Mouse (Mus musculus): ENCODE measurements around the gene Lnx2. TPM values are rescaled to one million over a fixed set of nuclear protein-coding genes. Genes with fewer than 3 reads are reported as not detected.

The Lnx2 gene
- total and polyA plus RNA-seq, 2 experiments = 11.0 to 19.7 TPM

GRCm38 (mm10) chr5:147020579-147020978 is 55.8 kb downstream of the Lnx2 start:
- 93% methylated on average over 11 of the region's 11 CpGs for WGBS
- Histone ChIP-seq H3K4me3 (ENCODE audit: insufficient read depth, low read depth, low read length) (no peak overlapping the region), H3K79me2 (ENCODE audit: control insufficient read depth, insufficient read depth, low read length) (no peaks in the 10 kb centered on the region), H3K27ac (replicated peaks; ENCODE audit: insufficient read depth, low read depth, low read length) (no peak overlapping the region), H3K4me1 (ENCODE audit: control insufficient read depth, insufficient read depth, low read length) (peaks cover 8% of the 10 kb centered on the region), H3K27me3 (ENCODE audit: control insufficient read depth, insufficient read depth, low read length) (no peaks in the 10 kb centered on the region), H3K9ac (ENCODE audit: low read depth, low read length) (no peak overlapping the region), H3K36me3 (ENCODE audit: control insufficient read depth, insufficient read depth, low read length) (peaks cover 20% of the 10 kb centered on the region)
- DNase-seq (ENCODE audit: extremely low read depth, low read depth, low spot score) = no peak
- TF ChIP-seq POLR2A (IDR thresholded peaks at IDR 0.05; ENCODE audit: extremely low read depth, insufficient read depth, low read length) (no peak), CTCF (IDR thresholded peaks at IDR 0.05; ENCODE audit: low read depth, low read length) (no peak)

GRCm38 (mm10) chr5:147018761-147019160 is 57.6 kb downstream of the Lnx2 start:
- Histone ChIP-seq H3K27me3 (ENCODE audit: control insufficient read depth, insufficient read depth, low read length) (no peaks in the 10 kb centered on the region), H3K4me3 (ENCODE audit: insufficient read depth, low read depth, low read length) (no peak overlapping the region), H3K36me3 (ENCODE audit: control insufficient read depth, insufficient read depth, low read length) (peaks cover 12% of the 10 kb centered on the region), H3K4me1 (ENCODE audit: control insufficient read depth, insufficient read depth, low read length) (peaks cover 8% of the 10 kb centered on the region), H3K27ac (replicated peaks; ENCODE audit: insufficient read depth, low read depth, low read length) (peak overlapping the region; percentile 51; the same call in 1 of the 2 replicates), H3K9ac (ENCODE audit: low read depth, low read length) (no peak overlapping the region), H3K79me2 (ENCODE audit: control insufficient read depth, insufficient read depth, low read length) (no peaks in the 10 kb centered on the region)
- TF ChIP-seq CTCF (IDR thresholded peaks at IDR 0.05; ENCODE audit: low read depth, low read length) (no peak), POLR2A (IDR thresholded peaks at IDR 0.05; ENCODE audit: extremely low read depth, insufficient read depth, low read length) (no peak)
- peak; percentile 50 for DNase-seq (ENCODE audit: extremely low read depth, low read depth, low spot score)
- 60% methylated on average over 11 of the region's 11 CpGs for WGBS

GRCm38 (mm10) chr5:147017526-147017925 is 58.9 kb downstream of the Lnx2 start:
- no peak for TF ChIP-seq CTCF (IDR thresholded peaks at IDR 0.05; ENCODE audit: low read depth, low read length)
- TF ChIP-seq POLR2A (IDR thresholded peaks at IDR 0.05; ENCODE audit: extremely low read depth, insufficient read depth, low read length) = no peak
- DNase-seq (ENCODE audit: extremely low read depth, low read depth, low spot score) = peak; percentile 97
- H3K9ac ChIP-seq (ENCODE audit: low read depth, low read length) = peak overlapping the region; percentile 58
- peaks cover 8% of the 10 kb centered on the region for H3K4me1 ChIP-seq (ENCODE audit: control insufficient read depth, insufficient read depth, low read length)
- no peaks in the 10 kb centered on the region for H3K27me3 ChIP-seq (ENCODE audit: control insufficient read depth, insufficient read depth, low read length)
- H3K79me2 ChIP-seq (ENCODE audit: control insufficient read depth, insufficient read depth, low read length) = no peaks in the 10 kb centered on the region
- 22% methylated on average over 11 of the region's 11 CpGs for WGBS
- H3K27ac ChIP-seq (replicated peaks; ENCODE audit: insufficient read depth, low read depth, low read length) = peak overlapping the region; percentile 93
- H3K4me3 ChIP-seq (ENCODE audit: insufficient read depth, low read depth, low read length) = no peak overlapping the region; the same call in 1 of the 2 replicates
- H3K36me3 ChIP-seq (ENCODE audit: control insufficient read depth, insufficient read depth, low read length) = peaks cover 7% of the 10 kb centered on the region; the same call in 1 of the 2 replicates

DNA sequence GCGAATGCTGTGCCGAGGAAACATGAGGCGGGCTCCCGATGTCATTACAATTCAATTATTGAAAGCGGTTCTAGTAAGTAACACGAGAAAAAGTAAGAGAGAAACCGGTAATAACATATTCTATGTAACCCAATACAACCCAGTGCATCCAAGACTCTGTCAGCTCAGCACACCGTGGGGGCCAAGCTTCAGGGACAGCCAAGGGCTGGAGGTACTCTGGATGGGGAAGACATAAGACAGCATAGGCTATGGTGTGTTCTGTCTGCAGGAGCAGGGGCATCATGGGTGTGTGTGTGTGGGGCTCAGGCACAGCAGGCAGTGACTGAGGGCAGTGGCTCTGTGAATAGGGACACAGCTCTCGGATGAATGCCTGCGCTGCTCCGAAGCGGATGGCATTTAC is 59.8 kb downstream of the Lnx2 start:
- 74% methylated on average over 12 of the region's 12 CpGs for WGBS
- Histone ChIP-seq H3K9ac (ENCODE audit: low read depth, low read length) (peak overlapping the region; percentile 54; the same call in 1 of the 2 replicates), H3K36me3 (ENCODE audit: control insufficient read depth, insufficient read depth, low read length) (peaks cover 7% of the 10 kb centered on the region; the same call in 1 of the 2 replicates), H3K27ac (replicated peaks; ENCODE audit: insufficient read depth, low read depth, low read length) (no peak overlapping the region; the same call in 1 of the 2 replicates), H3K4me1 (ENCODE audit: control insufficient read depth, insufficient read depth, low read length) (peaks cover 8% of the 10 kb centered on the region), H3K4me3 (ENCODE audit: insufficient read depth, low read depth, low read length) (no peak overlapping the region), H3K79me2 (ENCODE audit: control insufficient read depth, insufficient read depth, low read length) (no peaks in the 10 kb centered on the region), H3K27me3 (ENCODE audit: control insufficient read depth, insufficient read depth, low read length) (no peaks in the 10 kb centered on the region)
- no peak for DNase-seq (ENCODE audit: extremely low read depth, low read depth, low spot score)
- TF ChIP-seq POLR2A (IDR thresholded peaks at IDR 0.05; ENCODE audit: extremely low read depth, insufficient read depth, low read length) = no peak
- TF ChIP-seq CTCF (IDR thresholded peaks at IDR 0.05; ENCODE audit: low read depth, low read length) = no peak

DNA sequence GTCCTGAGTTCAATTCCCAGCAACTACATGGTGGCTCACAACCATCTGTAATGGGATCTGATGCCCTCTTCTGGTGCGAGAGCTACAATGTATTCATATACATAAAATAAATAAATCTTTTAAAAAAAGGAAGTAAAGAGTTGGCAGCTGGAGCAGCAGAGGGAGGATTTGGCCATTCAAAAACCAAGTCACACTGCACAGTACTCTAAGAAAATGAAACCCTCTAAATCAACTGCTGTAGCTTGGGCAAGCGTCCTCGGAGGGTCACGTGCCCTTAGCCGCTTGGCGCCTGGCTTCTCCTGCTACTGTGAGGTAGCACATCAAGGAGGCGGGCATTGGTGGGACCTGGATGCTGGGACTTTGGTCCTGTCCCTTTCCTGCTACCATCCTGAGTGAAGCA is 61.2 kb downstream of the Lnx2 start:
- Histone ChIP-seq H3K9ac (ENCODE audit: low read depth, low read length) (no peak overlapping the region), H3K79me2 (ENCODE audit: control insufficient read depth, insufficient read depth, low read length) (no peaks in the 10 kb centered on the region), H3K27me3 (ENCODE audit: control insufficient read depth, insufficient read depth, low read length) (no peaks in the 10 kb centered on the region), H3K4me3 (ENCODE audit: insufficient read depth, low read depth, low read length) (no peak overlapping the region), H3K27ac (replicated peaks; ENCODE audit: insufficient read depth, low read depth, low read length) (no peak overlapping the region), H3K36me3 (ENCODE audit: control insufficient read depth, insufficient read depth, low read length) (peaks cover 7% of the 10 kb centered on the region; the same call in 1 of the 2 replicates), H3K4me1 (ENCODE audit: control insufficient read depth, insufficient read depth, low read length) (peaks cover 8% of the 10 kb centered on the region)
- no peak for TF ChIP-seq POLR2A (IDR thresholded peaks at IDR 0.05; ENCODE audit: extremely low read depth, insufficient read depth, low read length)
- no peak for TF ChIP-seq CTCF (IDR thresholded peaks at IDR 0.05; ENCODE audit: low read depth, low read length)
- DNase-seq (ENCODE audit: extremely low read depth, low read depth, low spot score) = no peak
- WGBS = 88% methylated on average over 7 of the region's 7 CpGs

DNA sequence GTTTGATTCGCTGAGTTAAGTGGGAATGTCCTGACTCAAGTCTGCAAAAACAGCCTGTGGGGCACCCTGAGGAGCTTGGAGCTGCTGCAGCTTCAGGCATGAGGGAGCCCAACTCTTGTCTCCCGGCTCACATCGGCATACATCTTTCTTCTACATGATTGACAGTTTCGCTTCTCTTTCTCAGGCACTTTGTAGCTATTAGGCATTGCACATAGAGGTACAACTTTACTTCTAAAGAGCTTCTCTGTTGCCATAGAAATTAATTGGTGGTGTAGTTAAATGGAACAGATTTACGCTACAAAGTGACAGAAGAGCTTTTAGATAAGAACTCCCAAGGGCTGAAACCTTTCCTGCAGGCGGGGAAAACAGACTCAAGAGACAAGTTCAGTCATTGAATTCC is 62.5 kb downstream of the Lnx2 start:
- H3K27ac ChIP-seq (replicated peaks; ENCODE audit: insufficient read depth, low read depth, low read length) = no peak overlapping the region
- no peak overlapping the region for H3K9ac ChIP-seq (ENCODE audit: low read depth, low read length)
- peaks cover 7% of the 10 kb centered on the region for H3K4me1 ChIP-seq (ENCODE audit: control insufficient read depth, insufficient read depth, low read length)
- H3K27me3 ChIP-seq (ENCODE audit: control insufficient read depth, insufficient read depth, low read length) = no peaks in the 10 kb centered on the region
- no peaks in the 10 kb centered on the region for H3K79me2 ChIP-seq (ENCODE audit: control insufficient read depth, insufficient read depth, low read length)
- 71% methylated on average over 6 of the region's 6 CpGs for WGBS
- TF ChIP-seq POLR2A (IDR thresholded peaks at IDR 0.05; ENCODE audit: extremely low read depth, insufficient read depth, low read length) (no peak), CTCF (IDR thresholded peaks at IDR 0.05; ENCODE audit: low read depth, low read length) (no peak)
- peaks cover 4% of the 10 kb centered on the region; the same call in 1 of the 2 replicates for H3K36me3 ChIP-seq (ENCODE audit: control insufficient read depth, insufficient read depth, low read length)
- no peak overlapping the region for H3K4me3 ChIP-seq (ENCODE audit: insufficient read depth, low read depth, low read length)
- no peak for DNase-seq (ENCODE audit: extremely low read depth, low read depth, low spot score)
